Mouse (Mus musculus) v-Abl transformed pro-B cells (cell line): ENCODE data around the gene 4930562C15Rik.

Source experiments
- in situ Hi-C, 2 experiments: fragments of 400-800 bp; cut with MboI; formaldehyde crosslinking; loops; one replicate each; pipeline ENCODE4 v1.15.1; 2025; ENCODE audit not compliant: unreplicated experiment in 2 of 2

The 4930562C15Rik gene

GRCm38 (mm10) chr16:4855046-4855650 lies 19.9 kb downstream of the 4930562C15Rik start:
- in situ Hi-C loops, result no loop called here

- in situ Hi-C loops, result loop anchor here in 1 of 2 experiments (10.0 kb wide), 1 partner anchor 53 kb away; no protein-coding TSS in a partner anchor
These were observed 26.2 kb downstream of the 4930562C15Rik start for GRCm38 (mm10) chr16:4861392-4861791.

GRCm38 (mm10) chr16:4862863-4863483 lies 27.8 kb downstream of the 4930562C15Rik start:
- in situ Hi-C loops, result loop anchor here in 1 of 2 experiments (10.0 kb wide), 1 partner anchor 52 kb away; no protein-coding TSS in a partner anchor

- in situ Hi-C loops, result loop anchor here in 1 of 2 experiments (10.0 kb wide), 1 partner anchor 51 kb away; no protein-coding TSS in a partner anchor
These were observed 28.5 kb downstream of the 4930562C15Rik start for GRCm38 (mm10) chr16:4863742-4864141.

GRCm38 (mm10) chr16:4866101-4866695 lies 31.0 kb downstream of the 4930562C15Rik start:
- in situ Hi-C loops, result loop anchor here (5.0 to 10.0 kb wide), 2 partner anchors 46 to 49 kb away; no protein-coding TSS in a partner anchor

- in situ Hi-C loops, result no loop called here
These were observed 35.3 kb downstream of the 4930562C15Rik start for GRCm38 (mm10) chr16:4870490-4870889.

- in situ Hi-C loops, result no loop called here
These were observed 36.7 kb downstream of the 4930562C15Rik start for GRCm38 (mm10) chr16:4871926-4872325.

GRCm38 (mm10) chr16:4875198-4876032 lies 40.2 kb downstream of the 4930562C15Rik start:
- in situ Hi-C loops, result no loop called here

- in situ Hi-C loops, result no loop called here
These were observed 40.9 kb downstream of the 4930562C15Rik start for GRCm38 (mm10) chr16:4876033-4876680.

GRCm38 (mm10) chr16:4877195-4877594 lies 42.0 kb downstream of the 4930562C15Rik start:
- in situ Hi-C loops, result no loop called here

GRCm38 (mm10) chr16:4877701-4878100 lies 42.5 kb downstream of the 4930562C15Rik start:
- in situ Hi-C loops, result no loop called here

GRCm38 (mm10) chr16:4878192-4878885 lies 43.1 kb downstream of the 4930562C15Rik start:
- in situ Hi-C loops, result no loop called here

- in situ Hi-C loops, result no loop called here
These were observed 44.0 kb downstream of the 4930562C15Rik start for GRCm38 (mm10) chr16:4879101-4879707.

- in situ Hi-C loops, result no loop called here
These were observed 44.5 kb downstream of the 4930562C15Rik start for GRCm38 (mm10) chr16:4879708-4880124.

GRCm38 (mm10) chr16:4880136-4880825 lies 45.1 kb downstream of the 4930562C15Rik start, which contains the start of gene Ubald1:
Gene Ubald1 (minus strand): TSS chr16:4880315.
- in situ Hi-C loops, result no loop called here

GRCm38 (mm10) chr16:4881400-4882351 lies 46.5 kb downstream of the 4930562C15Rik start:
- in situ Hi-C loops, result no loop called here

- in situ Hi-C loops, result no loop called here
These were observed 49.7 kb downstream of the 4930562C15Rik start for GRCm38 (mm10) chr16:4884930-4885329.
